Mouse (Mus musculus): ENCODE data around the gene 2010300C02Rik.

GRCm38 (mm10) chr1:37566344-37566743 lies 153.5 kb downstream of the 2010300C02Rik start:
- TF ChIP-seq CTCF (IDR thresholded peaks at IDR 0.05) (no peak), EP300 (IDR thresholded peaks at IDR 0.05) (no peak)
